Mouse (Mus musculus): ENCODE data around the gene Oxct2a.
"Not testable (repeated sequence)": the region's sequence is repeated elsewhere in the genome, so short reads cannot be mapped to it uniquely, and the experiment has no call there.

Oxct2a gene

GRCm38 (mm10) chr4:123323534-123323933 lies at the start of gene Oxct2a:
Gene Oxct2a, minus strand, starts transcription at chr4:123323634.
- no peak for DNase-seq

- DNase-seq, result no peak
These were observed 40.1 kb upstream of the Oxct2a start for GRCm38 (mm10) chr4:123363555-123363954.

- DNase-seq, result no peak
These were observed 37.3 kb upstream of the Oxct2a start for GRCm38 (mm10) chr4:123360771-123361170.

GRCm38 (mm10) chr4:123358613-123359012 lies 35.2 kb upstream of the Oxct2a start:
- DNase-seq, result no peak

- no peak for DNase-seq
These were observed 32.5 kb upstream of the Oxct2a start for GRCm38 (mm10) chr4:123355941-123356340.

GRCm38 (mm10) chr4:123353271-123353877 lies 29.9 kb upstream of the Oxct2a start:
- DNase-seq, result no peak

- DNase-seq, result no peak
These were observed 20.0 kb upstream of the Oxct2a start for GRCm38 (mm10) chr4:123343471-123343789.

- DNase-seq, result no peak
These were observed 19.4 kb upstream of the Oxct2a start, which contains the start of gene Bmp8a for GRCm38 (mm10) chr4:123342642-123343470. Gene Bmp8a, minus strand, starts transcription at chr4:123343252.

- no peak for DNase-seq
These were observed 18.7 kb upstream of the Oxct2a start for GRCm38 (mm10) chr4:123342091-123342641.

GRCm38 (mm10) chr4:123340232-123340631 lies 16.8 kb upstream of the Oxct2a start:
- DNase-seq, result no peak

- no peak for DNase-seq
These were observed 14.3 kb upstream of the Oxct2a start for GRCm38 (mm10) chr4:123337693-123338092.

- DNase-seq, result no peak
These were observed 12.6 kb upstream of the Oxct2a start for GRCm38 (mm10) chr4:123335796-123336585.

- DNase-seq, result not testable (repeated sequence)
These were observed 11.8 kb upstream of the Oxct2a start for GRCm38 (mm10) chr4:123335244-123335643.

GRCm38 (mm10) chr4:123334177-123334576 lies 10.7 kb upstream of the Oxct2a start:
- no peak for DNase-seq

- no peak for DNase-seq
These were observed 9.7 kb upstream of the Oxct2a start for GRCm38 (mm10) chr4:123333151-123333550.

- not testable (repeated sequence) for DNase-seq
These were observed 8.5 kb upstream of the Oxct2a start for GRCm38 (mm10) chr4:123331961-123332360.

GRCm38 (mm10) chr4:123331326-123331725 lies 7.9 kb upstream of the Oxct2a start:
- no peak for DNase-seq

GRCm38 (mm10) chr4:123328946-123329345 lies 5.5 kb upstream of the Oxct2a start:
- DNase-seq, result no peak

- no peak for DNase-seq
These were observed 4.2 kb upstream of the Oxct2a start for GRCm38 (mm10) chr4:123327630-123328029.

- no peak for DNase-seq
These were observed 2.7 kb upstream of the Oxct2a start for GRCm38 (mm10) chr4:123326087-123326486.

- not testable (repeated sequence) for DNase-seq
These were observed 524 bp downstream of the Oxct2a start for GRCm38 (mm10) chr4:123322910-123323309.

- DNase-seq, result no peak
These were observed 8.9 kb downstream of the Oxct2a start for GRCm38 (mm10) chr4:123314497-123314896.

- no peak for DNase-seq
These were observed 10.4 kb downstream of the Oxct2a start for GRCm38 (mm10) chr4:123313010-123313409.
